Mouse (Mus musculus): ENCODE results near the gene Ect2.

DNA sequence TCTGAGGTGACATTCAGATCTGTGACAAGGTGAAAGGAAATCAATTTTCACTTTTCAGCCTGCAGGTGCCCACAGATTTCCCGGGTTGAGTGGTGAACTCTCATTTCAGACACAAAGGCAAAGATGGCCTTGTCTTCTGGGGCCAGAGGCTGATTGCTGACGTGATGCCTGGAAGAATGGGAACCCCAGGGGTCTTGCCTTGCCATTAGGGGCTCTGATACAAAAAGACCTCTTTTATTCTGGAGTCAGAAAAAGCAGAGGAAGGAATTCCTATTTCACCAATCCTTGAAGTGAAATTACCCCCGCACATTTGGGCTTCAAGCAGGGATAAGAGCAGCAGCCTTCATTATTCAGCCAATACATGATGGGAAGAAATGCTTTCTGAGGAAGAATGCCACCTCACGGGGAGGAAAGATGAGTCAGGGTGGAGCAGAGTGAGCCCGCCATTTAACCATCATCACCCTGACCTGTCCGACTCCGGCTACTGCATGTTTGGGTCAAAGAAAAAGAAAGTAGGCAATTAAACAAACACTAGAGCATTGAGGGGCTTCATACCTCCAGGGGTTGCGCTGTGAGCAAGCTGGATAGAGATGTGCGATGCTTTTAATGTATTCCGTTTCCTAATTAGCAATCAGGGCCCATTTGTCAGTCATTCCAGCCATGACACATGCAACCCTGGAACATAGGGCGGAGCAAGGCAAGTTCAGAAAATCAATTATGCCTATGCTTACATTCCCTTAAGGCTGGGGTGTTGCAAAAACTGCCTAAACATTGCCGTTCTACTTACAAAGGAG is 94.0 kb downstream of the Ect2 start:
- no peak for TF ChIP-seq USF1 (IDR thresholded peaks at IDR 0.05; ENCODE audit: low read depth)
- TF ChIP-seq CTCF (IDR thresholded peaks at IDR 0.05; ENCODE audit: control insufficient read depth, insufficient read depth, insufficient read length), result no peak
- TF ChIP-seq MAX (IDR thresholded peaks at IDR 0.05), result no peak
- no peak for TF ChIP-seq CEBPB (IDR thresholded peaks at IDR 0.05; ENCODE audit: low read depth)
- no peak for TF ChIP-seq MYOD1 (IDR thresholded peaks at IDR 0.05; ENCODE audit: control insufficient read depth, insufficient read length, low read depth)
- no peak for TF ChIP-seq FOSL1 (IDR thresholded peaks at IDR 0.05; ENCODE audit: insufficient read depth, low read length, poor library complexity, severe bottlenecking)
- no peak for TF ChIP-seq MYOG (IDR thresholded peaks at IDR 0.05; ENCODE audit: control insufficient read depth, extremely low read depth, insufficient read length)

Measured in C2C12 (cell line).